Mouse (Mus musculus) urinary bladder, adult 2 months (tissue): Measurements from ENCODE around the gene Sirt2. TPM values are rescaled to one million over a fixed set of nuclear protein-coding genes. Genes with fewer than 3 reads are reported as not detected.

Experiments
- DNase-seq: peaks from one replicate; pipeline ENCODE4 v3.0.0; 2022; ENCODE audit warnings: low spot score
- polyA plus RNA-seq: library from polyadenylated mRNA; depleted of rRNA; stranded (reverse); fragments of >200 nt; gene quantifications from 2 replicates; pipeline ENCODE4 v1.2.3, GENCODE M21; 2012; rRNA removed

Gene Sirt2
- polyA plus RNA-seq, 1 experiment, result 84.7 TPM

DNA sequence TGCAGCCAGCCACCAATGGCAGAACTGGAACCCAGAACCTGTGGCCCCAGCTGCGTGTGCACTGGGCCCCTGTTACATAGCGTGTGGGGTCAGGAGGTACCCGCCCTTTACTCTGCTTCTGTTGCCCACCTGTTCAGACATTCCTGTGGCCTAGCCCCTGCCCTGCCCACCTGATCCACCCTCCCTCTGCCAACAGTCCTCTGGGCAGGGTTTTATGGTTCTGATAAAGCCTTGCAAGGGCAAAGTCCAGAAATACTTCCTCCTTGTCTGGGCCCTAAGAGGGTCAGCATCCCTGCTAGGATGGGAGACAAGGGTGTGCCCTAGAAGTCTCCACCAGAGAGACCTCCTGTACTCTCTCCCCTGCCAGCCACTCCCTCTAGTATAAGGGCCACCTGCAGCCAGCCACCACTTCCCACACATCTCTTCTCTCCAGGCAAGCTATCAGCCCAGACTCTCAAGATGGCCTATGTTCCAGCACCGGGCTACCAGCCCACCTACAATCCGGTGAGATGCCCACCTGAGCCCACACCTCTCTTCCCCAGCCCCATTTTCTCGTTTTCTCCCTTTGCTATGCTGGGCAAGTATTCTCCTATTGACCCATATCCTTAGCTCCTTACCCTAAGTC is 67.3 kb downstream of the Sirt2 start, which contains the start of gene Lgals4:
Gene Lgals4, plus strand, starts transcription at position 132 of the 625 bp plus-strand sequence.
- no peak for DNase-seq

- no peak for DNase-seq
Measured at GRCm38 (mm10) chr7:28836936-28837335, 70.4 kb downstream of the Sirt2 start.

Other genes starting within 250 kb of the Sirt2 start
- gene Ifnl3, start 243.9 kb upstream of the Sirt2 start, polyA plus RNA-seq, result not detected in 2 replicates
- gene Sycn, start 225.8 kb upstream of the Sirt2 start, polyA plus RNA-seq, result 0.27 TPM in 1 of 2 replicates, not detected in the other
- gene Nccrp1, start 219.5 kb upstream of the Sirt2 start, polyA plus RNA-seq, result 0.67 and 1.1 TPM in 2 replicates
- gene Samd4b, start 168.6 kb upstream of the Sirt2 start, polyA plus RNA-seq, result 49.9 and 54.5 TPM in 2 replicates
- 24.7 and 31.3 TPM in 2 replicates for gene Pak4, start 168.6 kb upstream of the Sirt2 start, polyA plus RNA-seq
- gene Acp7, start 135.4 kb upstream of the Sirt2 start, polyA plus RNA-seq, result not detected in 2 replicates
- 9.4 and 12.6 TPM in 2 replicates for gene Fbxo27, start 73.9 kb upstream of the Sirt2 start, polyA plus RNA-seq
- gene Fbxo17, start 49.9 kb upstream of the Sirt2 start, polyA plus RNA-seq, result 6.1 and 6.8 TPM in 2 replicates
- gene Mrps12, start 24.9 kb upstream of the Sirt2 start, polyA plus RNA-seq, result 53.5 and 59.2 TPM in 2 replicates
- 9.9 and 10.6 TPM in 2 replicates for gene Sars2, start 24.7 kb upstream of the Sirt2 start, polyA plus RNA-seq
- 0.06 TPM in 1 of 2 replicates, not detected in the other for gene Ccer2, start 10.6 kb upstream of the Sirt2 start, polyA plus RNA-seq
- 16.4 and 18.6 TPM in 2 replicates for gene Nfkbib, start 777 bp downstream of the Sirt2 start, polyA plus RNA-seq
- gene Rinl, start 22.2 kb downstream of the Sirt2 start, polyA plus RNA-seq, result 2.6 and 4.1 TPM in 2 replicates
- 325 and 346 TPM in 2 replicates for gene Hnrnpl, start 41.8 kb downstream of the Sirt2 start, polyA plus RNA-seq
- 246 and 303 TPM in 2 replicates for gene Ech1, start 58.5 kb downstream of the Sirt2 start, polyA plus RNA-seq
- 29.4 and 39.9 TPM in 2 replicates for gene Lgals4, start 67.1 kb downstream of the Sirt2 start, polyA plus RNA-seq
- 1.3 and 3.6 TPM in 2 replicates for gene Lgals7, start 97.1 kb downstream of the Sirt2 start, polyA plus RNA-seq
- gene Capn12, start 114.7 kb downstream of the Sirt2 start, polyA plus RNA-seq, result 0.66 and 0.73 TPM in 2 replicates
- 285 and 345 TPM in 2 replicates for gene Actn4, start 195.6 kb downstream of the Sirt2 start, polyA plus RNA-seq
- 368 and 380 TPM in 2 replicates for gene Eif3k, start 215.1 kb downstream of the Sirt2 start, polyA plus RNA-seq
- 3.6 and 3.8 TPM in 2 replicates for gene Map4k1, start 215.3 kb downstream of the Sirt2 start, polyA plus RNA-seq